Mouse (Mus musculus) small intestine, adult 2 months (tissue): ENCODE results near the gene Gm28048.

ENCODE experiments used
- CTCF ChIP-seq: fragments of 200-500 bp; IDR thresholded peaks from 2 replicates; pipeline ENCODE4 v1.5.1; 2012; ENCODE audit warnings: low read depth, mild to moderate bottlenecking, control low read depth, inconsistent platforms, low read length, moderate library complexity, mixed read lengths; ENCODE audit not compliant: insufficient replicate concordance, insufficient read length; ENCODE audit errors: extremely low read depth
- POLR2A ChIP-seq: fragments of 200-500 bp; IDR thresholded peaks from 2 replicates; pipeline ENCODE4 v1.6.1; 2012; ENCODE audit warnings: low read depth, mild to moderate bottlenecking, control low read depth, inconsistent platforms, low read length, moderate library complexity

DNA sequence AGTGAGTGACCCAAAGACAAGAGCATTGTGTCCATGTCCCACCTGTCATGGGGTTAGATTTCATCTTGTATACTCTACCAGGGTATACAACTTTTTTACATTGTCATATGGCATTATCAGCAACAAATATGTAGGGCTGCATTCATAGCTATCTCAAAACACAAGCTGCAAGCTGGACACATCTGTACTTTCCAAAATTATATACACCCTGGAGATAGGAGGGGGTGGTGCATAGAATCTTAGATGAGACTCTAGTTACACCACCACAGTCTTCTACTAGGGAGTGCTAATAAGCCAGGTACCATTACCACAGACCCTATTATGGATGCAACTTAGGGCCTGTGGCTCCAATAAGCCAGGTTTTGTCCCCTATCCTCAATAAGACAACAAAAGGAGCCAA lies 173.8 kb downstream of the Gm28048 start:
- no peak for TF ChIP-seq CTCF
- TF ChIP-seq POLR2A = no peak
